Mouse (Mus musculus): ENCODE measurements around the gene 1110008P14Rik. TPM values are rescaled to one million over a fixed set of nuclear protein-coding genes. Genes with fewer than 3 reads are reported as not detected.

Gene 1110008P14Rik
- polyA plus RNA-seq, 1 experiment from 2014 or later = 20.2 TPM

DNA sequence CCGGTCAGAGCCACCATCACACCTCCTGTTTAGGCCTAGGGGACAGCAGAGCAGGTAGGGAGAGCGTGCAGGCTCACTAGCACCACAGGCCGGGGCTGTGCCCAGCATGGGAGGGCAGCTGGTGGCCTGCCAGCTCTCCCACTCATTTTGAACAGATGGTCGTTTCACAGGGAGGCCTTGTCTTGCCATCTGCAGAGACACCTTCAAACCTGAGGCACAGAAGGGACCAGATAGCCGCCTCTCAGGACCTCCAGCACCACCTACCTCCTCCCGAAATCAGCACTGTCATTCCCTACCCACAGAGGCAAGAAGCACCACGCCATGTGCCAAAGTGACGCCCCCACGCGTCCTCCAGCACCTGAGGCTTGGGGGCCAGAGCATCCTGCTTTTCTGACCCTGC is 37.7 kb downstream of the 1110008P14Rik start:
- H3K27ac ChIP-seq (ENCODE audit: low read length) = no peak overlapping the region
- H3K27me3 ChIP-seq (ENCODE audit: control insufficient read depth, insufficient read depth, low read depth, low read length) = no peaks in the 10 kb centered on the region
- no peaks in the 10 kb centered on the region for H3K36me3 ChIP-seq (ENCODE audit: control insufficient read depth, insufficient read depth)
- no peak overlapping the region for H3K9ac ChIP-seq (ENCODE audit: low read depth, low read length)
- 61% methylated on average over 10 of the region's 10 CpGs for WGBS (ENCODE audit: insufficient replicate concordance)
- H3K9me3 ChIP-seq (replicated peaks; ENCODE audit: control insufficient read depth, low read length) = no peaks in the 10 kb centered on the region
- no peak overlapping the region for H3K4me3 ChIP-seq (ENCODE audit: low read depth, low read length)
- no peak overlapping the region for H3K4me2 ChIP-seq (ENCODE audit: low read depth, low read length)
- H3K4me1 ChIP-seq (ENCODE audit: control insufficient read depth, low read depth, low read length) = no peaks in the 10 kb centered on the region
- ATAC-seq (ENCODE audit: low read depth) = no peak

DNA sequence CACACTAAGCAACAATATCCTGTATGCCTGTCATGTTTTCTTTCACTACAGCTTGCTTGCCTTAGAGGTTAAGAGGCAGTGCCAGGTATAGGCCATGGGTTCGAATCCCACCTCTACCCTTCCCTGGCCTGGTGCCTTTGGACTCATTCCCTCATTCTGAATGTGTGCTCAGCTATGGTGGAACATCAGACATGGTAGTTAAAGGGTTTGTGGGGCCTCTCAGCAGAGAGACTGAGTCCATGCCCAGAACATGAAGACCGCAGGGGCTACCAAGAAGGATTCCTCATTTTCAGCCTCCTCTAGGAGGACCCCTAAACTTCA is 38.4 kb downstream of the 1110008P14Rik start:
- no peak overlapping the region for H3K27ac ChIP-seq (ENCODE audit: low read length)
- no peak overlapping the region for H3K4me2 ChIP-seq (ENCODE audit: low read depth, low read length)
- H3K9me3 ChIP-seq (replicated peaks; ENCODE audit: control insufficient read depth, low read length) = no peaks in the 10 kb centered on the region
- no peak for ATAC-seq (ENCODE audit: low read depth)
- no peaks in the 10 kb centered on the region for H3K4me1 ChIP-seq (ENCODE audit: control insufficient read depth, low read depth, low read length)
- no peaks in the 10 kb centered on the region for H3K36me3 ChIP-seq (ENCODE audit: control insufficient read depth, insufficient read depth)
- no peak overlapping the region for H3K9ac ChIP-seq (ENCODE audit: low read depth, low read length)
- H3K27me3 ChIP-seq (ENCODE audit: control insufficient read depth, insufficient read depth, low read depth, low read length) = no peaks in the 10 kb centered on the region
- 75% methylated on average over 2 of the region's 2 CpGs for WGBS (ENCODE audit: insufficient replicate concordance)
- no peak overlapping the region for H3K4me3 ChIP-seq (ENCODE audit: low read depth, low read length)

DNA sequence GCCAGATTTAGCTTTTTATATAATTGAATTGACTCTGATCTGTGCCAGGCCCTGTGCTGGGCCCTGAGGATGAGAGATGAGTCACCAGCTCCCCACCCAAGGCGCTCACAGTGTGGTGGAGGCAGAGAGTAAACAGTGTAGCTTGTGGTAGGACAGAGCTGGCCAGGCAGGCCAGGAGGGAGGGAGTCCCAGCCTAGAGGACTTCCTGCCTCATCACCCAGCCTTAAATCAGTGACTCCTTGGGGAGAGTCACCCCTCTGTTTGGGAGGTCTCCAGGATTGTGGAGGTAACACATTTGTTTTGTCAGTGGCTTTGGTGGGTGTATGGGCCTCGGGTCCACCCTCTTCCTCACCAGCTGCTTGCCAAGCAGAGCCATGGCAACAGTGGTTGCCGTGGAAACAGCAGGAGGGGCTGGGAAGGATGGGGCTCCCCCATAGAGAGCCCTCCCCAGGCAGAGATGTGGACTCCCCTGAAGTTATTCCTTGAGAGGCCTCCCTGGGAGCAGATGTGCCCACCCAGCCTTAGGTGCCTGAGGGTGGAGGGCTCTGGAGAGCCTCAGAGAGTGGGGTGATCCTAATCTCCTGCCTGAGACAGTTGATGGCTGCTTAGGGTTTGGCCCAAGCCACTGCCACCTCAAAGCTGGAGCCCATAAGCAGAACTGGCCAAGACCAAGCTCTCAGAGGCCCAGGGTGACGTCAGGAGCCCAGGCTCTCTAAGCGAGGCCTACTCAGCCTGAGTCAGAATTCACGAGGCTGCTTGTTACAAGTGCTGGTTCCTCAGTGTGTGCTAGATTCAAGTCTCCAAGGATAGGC is 39.0 kb downstream of the 1110008P14Rik start:
- H3K27me3 ChIP-seq (ENCODE audit: control insufficient read depth, insufficient read depth, low read depth, low read length) = no peaks in the 10 kb centered on the region
- no peaks in the 10 kb centered on the region for H3K36me3 ChIP-seq (ENCODE audit: control insufficient read depth, insufficient read depth)
- no peaks in the 10 kb centered on the region for H3K9me3 ChIP-seq (replicated peaks; ENCODE audit: control insufficient read depth, low read length)
- H3K27ac ChIP-seq (ENCODE audit: low read length) = no peak overlapping the region
- H3K4me3 ChIP-seq (ENCODE audit: low read depth, low read length) = no peak overlapping the region
- 52% methylated on average over 6 of the region's 6 CpGs for WGBS (ENCODE audit: insufficient replicate concordance)
- no peak overlapping the region for H3K4me2 ChIP-seq (ENCODE audit: low read depth, low read length)
- ATAC-seq (ENCODE audit: low read depth) = no peak
- H3K9ac ChIP-seq (ENCODE audit: low read depth, low read length) = no peak overlapping the region
- no peaks in the 10 kb centered on the region for H3K4me1 ChIP-seq (ENCODE audit: control insufficient read depth, low read depth, low read length)

DNA sequence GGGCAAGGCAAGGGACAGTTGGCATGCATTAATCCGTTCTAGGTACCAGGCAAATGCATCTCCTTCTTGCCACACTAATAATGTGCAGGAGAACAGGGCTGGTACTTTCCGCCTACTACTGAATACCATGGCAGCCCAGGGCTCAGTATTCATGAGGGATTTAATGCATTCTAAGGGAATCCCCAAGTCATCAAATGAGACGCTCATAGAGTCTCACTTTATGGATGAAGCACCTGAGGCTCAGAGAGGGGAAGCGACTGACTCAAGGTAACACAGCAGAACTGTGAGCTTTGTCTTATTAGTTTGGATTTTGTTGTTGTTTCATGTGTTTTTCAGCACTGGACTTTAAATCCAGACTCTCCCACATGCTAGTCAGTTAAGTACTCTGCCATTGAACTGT is 39.7 kb downstream of the 1110008P14Rik start:
- Histone ChIP-seq H3K4me2 (ENCODE audit: low read depth, low read length) (no peak overlapping the region), H3K4me3 (ENCODE audit: low read depth, low read length) (no peak overlapping the region), H3K36me3 (ENCODE audit: control insufficient read depth, insufficient read depth) (no peaks in the 10 kb centered on the region), H3K4me1 (ENCODE audit: control insufficient read depth, low read depth, low read length) (no peaks in the 10 kb centered on the region), H3K27me3 (ENCODE audit: control insufficient read depth, insufficient read depth, low read depth, low read length) (no peaks in the 10 kb centered on the region), H3K27ac (ENCODE audit: low read length) (no peak overlapping the region), H3K9me3 (replicated peaks; ENCODE audit: control insufficient read depth, low read length) (no peaks in the 10 kb centered on the region), H3K9ac (ENCODE audit: low read depth, low read length) (no peak overlapping the region)
- WGBS (ENCODE audit: insufficient replicate concordance) = 73% methylated on average over 4 of the region's 4 CpGs
- no peak for ATAC-seq (ENCODE audit: low read depth)

DNA sequence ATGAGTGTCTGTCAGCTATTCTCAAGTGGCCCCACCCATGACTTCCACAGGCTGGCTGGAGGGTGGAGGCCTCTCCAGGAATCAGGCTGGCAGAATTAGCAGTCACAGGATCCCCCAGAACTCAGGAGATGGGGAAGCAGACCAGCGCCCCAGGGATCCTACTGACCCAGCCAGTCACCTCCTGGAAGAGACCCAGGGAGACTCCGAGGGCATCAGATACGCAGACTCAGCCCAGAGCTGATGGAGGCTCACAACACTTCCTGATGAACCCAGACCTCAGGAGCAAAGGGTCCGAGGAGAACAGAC is 40.2 kb downstream of the 1110008P14Rik start:
- no peaks in the 10 kb centered on the region for H3K4me1 ChIP-seq (ENCODE audit: control insufficient read depth, low read depth, low read length)
- no peaks in the 10 kb centered on the region for H3K9me3 ChIP-seq (replicated peaks; ENCODE audit: control insufficient read depth, low read length)
- no peak overlapping the region for H3K27ac ChIP-seq (ENCODE audit: low read length)
- H3K4me2 ChIP-seq (ENCODE audit: low read depth, low read length) = no peak overlapping the region
- H3K4me3 ChIP-seq (ENCODE audit: low read depth, low read length) = no peak overlapping the region
- no peaks in the 10 kb centered on the region for H3K27me3 ChIP-seq (ENCODE audit: control insufficient read depth, insufficient read depth, low read depth, low read length)
- WGBS (ENCODE audit: insufficient replicate concordance) = 57% methylated on average over 4 of the region's 4 CpGs
- H3K9ac ChIP-seq (ENCODE audit: low read depth, low read length) = no peak overlapping the region
- H3K36me3 ChIP-seq (ENCODE audit: control insufficient read depth, insufficient read depth) = no peaks in the 10 kb centered on the region
- no peak for ATAC-seq (ENCODE audit: low read depth)

DNA sequence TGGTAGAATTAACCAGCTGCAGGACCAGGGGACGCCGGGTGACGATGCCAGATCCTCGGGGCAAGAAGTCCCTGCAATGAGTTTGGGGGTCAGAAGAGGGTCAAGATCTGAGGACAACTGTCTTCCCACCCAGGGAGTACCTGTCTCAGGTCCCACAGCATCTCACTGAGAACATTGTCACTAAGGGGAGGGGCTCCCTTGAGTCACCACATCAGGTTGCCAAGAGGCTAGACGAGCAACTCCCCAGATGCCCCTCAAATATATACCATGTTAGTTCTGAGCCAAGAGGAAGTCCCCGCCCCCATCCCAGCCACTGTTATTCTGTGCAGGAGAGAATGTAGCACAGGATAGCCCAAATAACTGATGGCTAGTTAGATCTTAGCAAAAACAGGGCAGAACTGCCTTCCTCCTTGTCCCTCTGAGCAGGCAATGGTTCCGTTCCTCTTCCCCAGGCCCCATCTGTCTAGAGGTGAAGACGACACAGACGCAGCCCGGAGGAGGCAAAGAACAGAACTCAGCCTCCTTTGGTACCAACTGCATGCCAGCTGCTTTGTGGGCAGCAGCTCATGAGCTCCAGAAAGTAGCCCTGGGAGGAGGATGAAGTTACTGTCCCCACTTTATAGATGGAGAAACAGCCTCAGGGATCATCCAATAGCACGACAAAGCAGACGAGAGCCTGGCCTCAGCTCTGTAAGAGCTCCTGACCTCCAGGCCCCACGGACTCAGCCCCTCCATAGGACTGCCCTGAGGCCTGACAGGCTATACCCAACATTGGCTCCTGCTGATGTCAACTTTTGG is 40.7 kb downstream of the 1110008P14Rik start:
- no peak for ATAC-seq (ENCODE audit: low read depth)
- WGBS (ENCODE audit: insufficient replicate concordance) = 70% methylated on average over 13 of the region's 13 CpGs
- no peaks in the 10 kb centered on the region for H3K9me3 ChIP-seq (replicated peaks; ENCODE audit: control insufficient read depth, low read length)

DNA sequence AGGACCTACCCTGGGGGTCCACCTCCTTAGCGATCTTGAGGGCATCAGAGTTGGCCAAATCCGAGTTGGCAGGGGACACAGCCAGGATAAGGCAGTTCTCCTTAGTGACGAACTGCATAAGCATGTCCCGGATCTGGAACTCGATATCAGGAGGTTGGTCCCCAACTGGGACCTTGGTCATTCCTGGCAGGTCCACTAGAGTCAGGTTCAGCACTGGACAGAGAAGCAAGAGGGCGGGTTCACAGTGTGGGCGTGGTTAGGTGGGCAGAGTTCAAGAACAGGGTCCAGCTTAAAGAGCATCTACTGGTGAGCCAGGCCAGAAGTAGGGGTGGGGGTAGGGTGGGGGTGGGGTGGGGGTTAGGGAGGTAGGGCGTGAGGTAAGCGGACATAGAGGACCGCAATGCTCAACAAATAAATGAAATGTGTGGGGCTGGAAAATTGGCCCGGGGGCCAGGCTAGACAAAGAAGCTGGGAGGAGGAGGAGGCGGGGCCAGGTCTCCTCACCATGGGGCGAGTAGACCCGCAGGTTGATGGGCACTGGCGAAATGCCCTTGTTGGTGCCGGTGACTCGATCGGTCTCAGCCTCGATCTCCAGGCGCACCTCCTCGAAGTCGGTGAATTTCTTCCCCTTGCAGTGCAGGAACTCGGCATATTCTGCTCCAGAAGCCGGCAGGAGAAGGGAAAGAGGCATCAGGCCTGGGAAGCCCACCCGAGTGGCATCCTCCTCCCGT is 41.7 kb downstream of the 1110008P14Rik start:
- ATAC-seq (ENCODE audit: low read depth) = 0 out of 2 replicates have a peak, but pooled peaks have one; percentile 27
- no peaks in the 10 kb centered on the region for H3K4me1 ChIP-seq (ENCODE audit: control insufficient read depth, low read depth, low read length)
- no peaks in the 10 kb centered on the region for H3K36me3 ChIP-seq (ENCODE audit: control insufficient read depth, insufficient read depth)
- H3K4me3 ChIP-seq (ENCODE audit: low read depth, low read length) = no peak overlapping the region
- no peak overlapping the region for H3K9ac ChIP-seq (ENCODE audit: low read depth, low read length)
- no peak overlapping the region for H3K4me2 ChIP-seq (ENCODE audit: low read depth, low read length)
- H3K27ac ChIP-seq (ENCODE audit: low read length) = no peak overlapping the region
- 32% methylated on average over 26 of the region's 26 CpGs for WGBS (ENCODE audit: insufficient replicate concordance)
- H3K9me3 ChIP-seq (replicated peaks; ENCODE audit: control insufficient read depth, low read length) = no peaks in the 10 kb centered on the region
- no peaks in the 10 kb centered on the region; the same call in 1 of the 2 replicates for H3K27me3 ChIP-seq (ENCODE audit: control insufficient read depth, insufficient read depth, low read depth, low read length)

More for the DNA sequence above, 40.7 kb downstream of the 1110008P14Rik start:
- Histone ChIP-seq H3K36me3 (ENCODE audit: control insufficient read depth, insufficient read depth) (no peaks in the 10 kb centered on the region), H3K27me3 (ENCODE audit: control insufficient read depth, insufficient read depth, low read depth, low read length) (no peaks in the 10 kb centered on the region; the same call in 1 of the 2 replicates), H3K27ac (ENCODE audit: low read length) (no peak overlapping the region), H3K9ac (ENCODE audit: low read depth, low read length) (no peak overlapping the region), H3K4me1 (ENCODE audit: control insufficient read depth, low read depth, low read length) (no peaks in the 10 kb centered on the region), H3K4me3 (ENCODE audit: low read depth, low read length) (no peak overlapping the region), H3K4me2 (ENCODE audit: low read depth, low read length) (no peak overlapping the region)

DNA sequence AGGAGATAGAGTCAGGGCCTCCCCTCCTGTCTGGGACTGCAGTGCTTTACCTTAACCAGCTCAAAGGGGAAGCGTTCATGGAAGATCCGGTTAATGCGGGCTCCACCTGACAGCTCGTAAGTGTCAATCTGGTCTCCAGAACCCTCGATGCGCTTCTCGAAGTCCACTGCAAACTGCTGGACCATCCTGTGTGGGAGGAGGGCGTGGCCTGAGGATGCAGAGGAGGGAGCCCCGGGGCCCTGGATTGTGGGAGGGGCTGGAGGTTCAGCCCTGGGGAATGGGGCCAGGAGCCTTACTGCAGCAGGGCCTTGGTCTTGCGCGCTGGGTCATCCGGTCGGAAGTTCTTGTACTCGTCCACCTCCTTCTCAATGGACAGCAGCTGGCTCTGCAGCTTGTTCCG is 45.9 kb downstream of the 1110008P14Rik start:
- H3K9ac ChIP-seq (ENCODE audit: low read depth, low read length) = no peak overlapping the region
- WGBS (ENCODE audit: insufficient replicate concordance) = 36% methylated on average over 15 of the region's 15 CpGs
- no peak overlapping the region for H3K27ac ChIP-seq (ENCODE audit: low read length)
- no peaks in the 10 kb centered on the region; the same call in 1 of the 2 replicates for H3K27me3 ChIP-seq (ENCODE audit: control insufficient read depth, insufficient read depth, low read depth, low read length)
- no peaks in the 10 kb centered on the region for H3K36me3 ChIP-seq (ENCODE audit: control insufficient read depth, insufficient read depth)
- H3K9me3 ChIP-seq (replicated peaks; ENCODE audit: control insufficient read depth, low read length) = no peaks in the 10 kb centered on the region
- H3K4me3 ChIP-seq (ENCODE audit: low read depth, low read length) = no peak overlapping the region
- ATAC-seq (ENCODE audit: low read depth) = no peak
- no peak overlapping the region for H3K4me2 ChIP-seq (ENCODE audit: low read depth, low read length)
- H3K4me1 ChIP-seq (ENCODE audit: control insufficient read depth, low read depth, low read length) = no peaks in the 10 kb centered on the region

DNA sequence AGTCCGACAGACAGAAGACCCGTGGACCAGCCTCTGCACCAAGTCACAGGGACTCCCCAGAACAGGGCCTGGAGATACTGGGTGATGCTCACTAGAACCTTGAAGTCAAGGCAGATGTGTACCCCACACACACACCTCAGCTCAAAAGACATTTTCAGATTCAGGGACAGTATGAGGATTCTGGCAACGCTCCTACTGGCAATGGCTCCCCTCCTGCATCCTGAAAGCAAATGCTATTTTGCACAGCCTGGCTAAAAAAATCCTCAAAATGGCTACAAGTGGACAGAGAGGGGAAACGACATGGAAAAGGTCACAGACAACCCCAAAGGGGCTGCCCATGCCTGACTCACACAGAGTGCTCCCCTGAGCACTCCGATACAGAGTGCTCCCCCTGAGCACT is 49.6 kb downstream of the 1110008P14Rik start:
- no peak overlapping the region for H3K27ac ChIP-seq (ENCODE audit: low read length)
- H3K4me1 ChIP-seq (ENCODE audit: control insufficient read depth, low read depth, low read length) = no peaks in the 10 kb centered on the region
- H3K4me3 ChIP-seq (ENCODE audit: low read depth, low read length) = no peak overlapping the region
- H3K9ac ChIP-seq (ENCODE audit: low read depth, low read length) = no peak overlapping the region
- no peak for ATAC-seq (ENCODE audit: low read depth)
- no peaks in the 10 kb centered on the region; the same call in 1 of the 2 replicates for H3K27me3 ChIP-seq (ENCODE audit: control insufficient read depth, insufficient read depth, low read depth, low read length)
- no peaks in the 10 kb centered on the region for H3K9me3 ChIP-seq (replicated peaks; ENCODE audit: control insufficient read depth, low read length)
- WGBS (ENCODE audit: insufficient replicate concordance) = 66% methylated on average over 5 of the region's 5 CpGs
- H3K36me3 ChIP-seq (ENCODE audit: control insufficient read depth, insufficient read depth) = no peaks in the 10 kb centered on the region
- no peak overlapping the region for H3K4me2 ChIP-seq (ENCODE audit: low read depth, low read length)

Measured in liver, embryonic 16.5 days (tissue).